Mouse (Mus musculus): ENCODE data around the gene Hagh. TPM values are rescaled to one million over a fixed set of nuclear protein-coding genes. Genes with fewer than 3 reads are reported as not detected.

Gene Hagh
- polyA plus RNA-seq, 1 experiment from 2014 or later: 46.6 TPM

DNA sequence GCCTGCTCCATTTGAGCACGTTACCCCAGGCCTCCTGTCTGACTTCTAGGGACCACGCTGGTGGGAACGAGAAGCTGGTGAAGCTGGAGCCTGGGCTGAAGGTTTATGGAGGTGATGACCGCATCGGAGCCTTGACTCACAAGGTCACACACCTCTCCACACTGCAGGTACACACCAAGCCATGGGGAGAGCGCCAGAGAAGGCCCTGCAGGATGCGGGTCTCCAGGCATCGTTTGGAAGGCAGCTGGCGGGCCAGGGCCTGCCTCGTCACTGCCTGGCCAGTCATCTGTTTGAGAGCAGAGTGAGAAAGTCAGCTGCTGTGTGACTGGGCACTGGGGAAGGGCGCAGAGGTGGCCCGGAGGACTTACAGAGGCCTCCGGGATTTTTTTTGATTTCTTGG is 16.6 kb downstream of the Hagh start:
- no peaks in the 10 kb centered on the region for H3K27me3 ChIP-seq (ENCODE audit: control insufficient read depth, insufficient read depth, low read length)
- peaks cover 14% of the 10 kb centered on the region for H3K36me3 ChIP-seq (ENCODE audit: control insufficient read depth, insufficient read depth, low read length)
- no peak overlapping the region for H3K4me2 ChIP-seq (replicated peaks; ENCODE audit: low read depth, low read length)
- no peak overlapping the region for H3K9ac ChIP-seq (ENCODE audit: low read depth, low read length)
- no peaks in the 10 kb centered on the region for H3K9me3 ChIP-seq (ENCODE audit: control insufficient read depth, low read length)
- no peak overlapping the region for H3K27ac ChIP-seq (ENCODE audit: low read depth, low read length)
- no peak overlapping the region for H3K4me3 ChIP-seq (ENCODE audit: low read length)
- no peaks in the 10 kb centered on the region for H3K4me1 ChIP-seq (ENCODE audit: control insufficient read depth, insufficient read depth, low read length)
- WGBS: 91% methylated on average over 13 of the region's 13 CpGs
- ATAC-seq (ENCODE audit: low FRiP score, low TSS enrichment): no peak

DNA sequence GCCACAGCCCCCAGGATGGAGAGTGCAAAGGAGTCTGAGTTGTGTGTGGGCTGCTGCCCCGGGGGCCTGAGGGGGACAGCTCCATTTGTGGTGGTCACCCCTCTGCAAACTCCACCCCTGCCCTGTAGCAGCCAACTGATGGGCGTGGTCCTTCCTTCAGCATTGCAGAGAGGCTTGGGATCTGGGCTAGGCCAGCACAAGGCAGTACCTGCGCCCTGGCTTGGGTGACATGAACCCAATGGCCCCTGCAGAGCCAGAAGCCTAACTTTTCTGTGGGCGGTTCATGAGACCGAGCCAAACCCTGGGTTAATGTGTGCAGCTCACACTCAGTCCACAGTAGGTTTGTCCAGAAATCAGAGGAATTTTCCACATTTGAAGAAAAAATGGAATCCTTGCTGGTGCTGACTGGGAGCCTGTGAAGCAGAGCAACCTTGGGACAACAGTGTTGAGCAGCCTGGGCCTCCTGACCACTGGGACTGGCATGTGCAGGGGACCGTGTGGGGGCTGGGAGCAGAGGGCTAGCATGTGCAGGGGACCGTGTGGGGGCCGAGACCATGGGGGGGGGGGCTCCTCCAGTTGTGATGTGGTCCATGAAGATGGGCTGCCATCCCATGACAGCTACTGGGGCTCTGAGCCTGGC is 18.0 kb downstream of the Hagh start:
- Histone ChIP-seq H3K27me3 (ENCODE audit: control insufficient read depth, insufficient read depth, low read length) (no peaks in the 10 kb centered on the region), H3K36me3 (ENCODE audit: control insufficient read depth, insufficient read depth, low read length) (peaks cover 19% of the 10 kb centered on the region), H3K9me3 (ENCODE audit: control insufficient read depth, low read length) (no peaks in the 10 kb centered on the region), H3K4me2 (replicated peaks; ENCODE audit: low read depth, low read length) (no peak overlapping the region), H3K4me3 (ENCODE audit: low read length) (no peak overlapping the region), H3K9ac (ENCODE audit: low read depth, low read length) (no peak overlapping the region), H3K4me1 (ENCODE audit: control insufficient read depth, insufficient read depth, low read length) (no peaks in the 10 kb centered on the region), H3K27ac (ENCODE audit: low read depth, low read length) (no peak overlapping the region)
- ATAC-seq (ENCODE audit: low FRiP score, low TSS enrichment): no peak
- 88% methylated on average over 8 of the region's 8 CpGs for WGBS

DNA sequence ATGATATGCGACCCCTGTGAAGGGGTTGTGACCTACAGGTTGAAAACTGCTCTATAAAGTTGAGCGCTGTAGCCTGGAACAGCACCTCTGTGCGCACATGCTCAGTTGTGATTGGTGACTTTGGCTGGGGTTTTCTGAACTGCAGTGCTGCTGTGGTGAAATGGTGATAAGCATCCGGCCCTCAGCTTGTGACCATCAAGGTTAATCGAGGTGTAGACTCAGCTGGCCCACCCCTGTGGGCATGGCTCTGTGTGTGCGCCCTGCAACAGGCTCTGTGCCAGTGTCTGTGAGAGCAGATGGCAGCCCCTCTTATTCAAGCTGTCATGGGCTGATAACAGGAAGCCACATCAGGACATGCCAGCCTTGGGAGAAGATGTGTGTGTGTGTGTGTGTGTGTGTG is 19.0 kb downstream of the Hagh start:
- ATAC-seq (ENCODE audit: low FRiP score, low TSS enrichment): no peak
- WGBS: 89% methylated on average over 6 of the region's 6 CpGs
- Histone ChIP-seq H3K4me2 (replicated peaks; ENCODE audit: low read depth, low read length) (no peak overlapping the region), H3K4me3 (ENCODE audit: low read length) (no peak overlapping the region), H3K4me1 (ENCODE audit: control insufficient read depth, insufficient read depth, low read length) (no peaks in the 10 kb centered on the region), H3K27me3 (ENCODE audit: control insufficient read depth, insufficient read depth, low read length) (no peaks in the 10 kb centered on the region), H3K36me3 (ENCODE audit: control insufficient read depth, insufficient read depth, low read length) (peaks cover 19% of the 10 kb centered on the region), H3K27ac (ENCODE audit: low read depth, low read length) (no peak overlapping the region), H3K9ac (ENCODE audit: low read depth, low read length) (no peak overlapping the region), H3K9me3 (ENCODE audit: control insufficient read depth, low read length) (no peaks in the 10 kb centered on the region)

DNA sequence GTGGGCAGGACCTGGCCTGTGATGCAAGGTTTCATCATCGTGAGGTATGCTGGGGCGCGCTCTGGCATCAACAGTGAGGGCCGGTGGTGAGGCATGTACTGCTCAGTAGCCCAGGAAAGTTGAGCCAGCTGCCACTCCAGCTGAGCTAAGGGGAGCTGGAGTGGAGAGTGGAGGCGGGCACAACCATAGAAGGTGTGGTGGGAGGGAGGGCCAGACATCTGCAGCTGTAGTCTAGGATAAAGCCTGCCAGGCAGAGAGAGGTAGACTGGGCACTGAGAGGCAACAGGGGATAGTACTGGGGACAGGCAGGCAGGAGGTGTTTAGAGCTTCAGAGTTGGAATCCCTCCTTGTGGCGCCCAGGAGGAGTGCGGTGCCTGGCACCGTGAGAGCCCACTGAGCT is 20.1 kb downstream of the Hagh start:
- WGBS: 91% methylated on average over 8 of the region's 8 CpGs
- Histone ChIP-seq H3K4me3 (ENCODE audit: low read length) (no peak overlapping the region), H3K4me1 (ENCODE audit: control insufficient read depth, insufficient read depth, low read length) (no peaks in the 10 kb centered on the region), H3K27ac (ENCODE audit: low read depth, low read length) (no peak overlapping the region), H3K27me3 (ENCODE audit: control insufficient read depth, insufficient read depth, low read length) (no peaks in the 10 kb centered on the region), H3K36me3 (ENCODE audit: control insufficient read depth, insufficient read depth, low read length) (peaks cover 20% of the 10 kb centered on the region), H3K4me2 (replicated peaks; ENCODE audit: low read depth, low read length) (no peak overlapping the region), H3K9ac (ENCODE audit: low read depth, low read length) (no peak overlapping the region), H3K9me3 (ENCODE audit: control insufficient read depth, low read length) (no peaks in the 10 kb centered on the region)
- ATAC-seq (ENCODE audit: low FRiP score, low TSS enrichment): no peak

DNA sequence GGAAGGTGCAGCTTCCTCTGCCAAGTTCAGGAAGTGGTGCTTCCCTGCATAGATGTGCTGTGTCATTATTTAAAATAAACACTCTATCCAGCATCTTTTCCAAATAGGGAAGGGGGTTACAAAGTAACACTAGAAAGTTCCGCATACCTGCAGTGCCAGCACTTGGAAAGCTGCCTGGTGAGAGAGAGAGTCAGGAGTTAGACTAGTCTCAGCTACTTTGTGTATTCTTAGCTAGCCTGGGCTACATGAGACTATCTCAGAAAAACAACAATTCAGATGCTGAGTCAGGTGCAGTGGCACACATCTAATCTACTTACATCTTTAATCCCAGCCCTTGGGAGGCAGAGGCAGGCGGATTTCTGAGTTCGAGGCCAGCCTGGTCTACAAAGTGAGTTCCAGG is 21.8 kb downstream of the Hagh start:
- no peak overlapping the region for H3K4me3 ChIP-seq (ENCODE audit: low read length)
- peaks cover 20% of the 10 kb centered on the region for H3K36me3 ChIP-seq (ENCODE audit: control insufficient read depth, insufficient read depth, low read length)
- H3K27me3 ChIP-seq (ENCODE audit: control insufficient read depth, insufficient read depth, low read length): no peaks in the 10 kb centered on the region
- H3K27ac ChIP-seq (ENCODE audit: low read depth, low read length): no peak overlapping the region
- WGBS: 96% methylated on average over 3 of the region's 3 CpGs
- no peak overlapping the region for H3K9ac ChIP-seq (ENCODE audit: low read depth, low read length)
- H3K4me1 ChIP-seq (ENCODE audit: control insufficient read depth, insufficient read depth, low read length): no peaks in the 10 kb centered on the region
- ATAC-seq (ENCODE audit: low FRiP score, low TSS enrichment): no peak
- no peak overlapping the region for H3K4me2 ChIP-seq (replicated peaks; ENCODE audit: low read depth, low read length)
- H3K9me3 ChIP-seq (ENCODE audit: control insufficient read depth, low read length): no peaks in the 10 kb centered on the region

DNA sequence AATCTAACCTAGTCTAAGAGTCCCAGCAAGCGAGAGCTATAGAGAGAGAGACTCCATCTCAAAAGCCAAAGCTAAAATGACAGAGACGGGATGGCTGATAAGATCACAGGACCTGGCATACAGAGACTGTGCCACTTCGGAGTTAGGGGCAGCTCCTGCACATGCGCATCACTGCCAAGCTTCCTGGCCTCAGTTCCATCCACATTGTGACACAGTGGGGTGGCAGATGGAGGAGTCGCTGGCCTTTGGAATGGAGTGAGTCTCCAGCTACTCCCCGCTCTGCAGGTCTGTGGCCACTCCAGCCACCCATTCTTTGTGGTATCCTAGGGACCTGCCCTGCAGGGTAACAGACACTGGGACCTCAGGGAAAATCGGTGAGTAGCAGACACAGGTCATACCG is 25.8 kb downstream of the Hagh start, which contains the start of gene Igfals:
Gene Igfals, plus strand, starts transcription at position 222 of the 400 bp plus-strand sequence.
- no peaks in the 10 kb centered on the region for H3K9me3 ChIP-seq (ENCODE audit: control insufficient read depth, low read length)
- no peak within 1 kb of the TSS for H3K4me2 ChIP-seq (replicated peaks; ENCODE audit: low read depth, low read length)
- no peak within 1 kb of the TSS for H3K9ac ChIP-seq (ENCODE audit: low read depth, low read length)
- no peak within 1 kb of the TSS for H3K4me3 ChIP-seq (ENCODE audit: low read length)
- H3K4me1 ChIP-seq (ENCODE audit: control insufficient read depth, insufficient read depth, low read length): no peaks in the 10 kb centered on the region
- peaks cover 20% of the 10 kb centered on the region for H3K36me3 ChIP-seq (ENCODE audit: control insufficient read depth, insufficient read depth, low read length)
- no peak for ATAC-seq (ENCODE audit: low FRiP score, low TSS enrichment)
- H3K27ac ChIP-seq (ENCODE audit: low read depth, low read length): no peak within 1 kb of the TSS
- H3K27me3 ChIP-seq (ENCODE audit: control insufficient read depth, insufficient read depth, low read length): no peaks in the 10 kb centered on the region
- 90% methylated on average over 8 of the region's 8 CpGs for WGBS

DNA sequence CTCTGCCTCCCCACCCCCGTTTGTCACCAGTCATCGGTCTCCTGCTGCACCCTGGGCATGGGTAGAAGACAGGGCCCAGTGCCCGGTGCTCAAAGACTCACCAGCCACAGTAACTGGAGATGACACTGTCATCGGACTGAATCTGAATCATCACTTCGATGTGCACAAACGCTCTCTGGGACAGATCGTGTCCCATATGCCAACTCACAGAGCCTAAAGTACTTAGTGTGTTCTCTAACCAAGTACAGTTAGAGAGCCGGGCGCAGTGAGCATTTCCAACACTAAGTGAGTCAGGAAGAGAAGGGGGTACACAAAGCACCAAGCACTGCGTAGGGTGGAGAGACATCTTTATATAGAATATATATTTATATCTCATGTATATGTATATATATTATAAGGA is 28.0 kb downstream of the Hagh start:
- 92% methylated on average over 10 of the region's 10 CpGs for WGBS
- no peak overlapping the region for H3K4me3 ChIP-seq (ENCODE audit: low read length)
- H3K4me1 ChIP-seq (ENCODE audit: control insufficient read depth, insufficient read depth, low read length): no peaks in the 10 kb centered on the region
- no peak overlapping the region for H3K4me2 ChIP-seq (replicated peaks; ENCODE audit: low read depth, low read length)
- no peaks in the 10 kb centered on the region for H3K27me3 ChIP-seq (ENCODE audit: control insufficient read depth, insufficient read depth, low read length)
- no peak overlapping the region for H3K9ac ChIP-seq (ENCODE audit: low read depth, low read length)
- ATAC-seq (ENCODE audit: low FRiP score, low TSS enrichment): no peak
- H3K36me3 ChIP-seq (ENCODE audit: control insufficient read depth, insufficient read depth, low read length): peaks cover 9% of the 10 kb centered on the region
- no peaks in the 10 kb centered on the region for H3K9me3 ChIP-seq (ENCODE audit: control insufficient read depth, low read length)
- no peak overlapping the region for H3K27ac ChIP-seq (ENCODE audit: low read depth, low read length)

DNA sequence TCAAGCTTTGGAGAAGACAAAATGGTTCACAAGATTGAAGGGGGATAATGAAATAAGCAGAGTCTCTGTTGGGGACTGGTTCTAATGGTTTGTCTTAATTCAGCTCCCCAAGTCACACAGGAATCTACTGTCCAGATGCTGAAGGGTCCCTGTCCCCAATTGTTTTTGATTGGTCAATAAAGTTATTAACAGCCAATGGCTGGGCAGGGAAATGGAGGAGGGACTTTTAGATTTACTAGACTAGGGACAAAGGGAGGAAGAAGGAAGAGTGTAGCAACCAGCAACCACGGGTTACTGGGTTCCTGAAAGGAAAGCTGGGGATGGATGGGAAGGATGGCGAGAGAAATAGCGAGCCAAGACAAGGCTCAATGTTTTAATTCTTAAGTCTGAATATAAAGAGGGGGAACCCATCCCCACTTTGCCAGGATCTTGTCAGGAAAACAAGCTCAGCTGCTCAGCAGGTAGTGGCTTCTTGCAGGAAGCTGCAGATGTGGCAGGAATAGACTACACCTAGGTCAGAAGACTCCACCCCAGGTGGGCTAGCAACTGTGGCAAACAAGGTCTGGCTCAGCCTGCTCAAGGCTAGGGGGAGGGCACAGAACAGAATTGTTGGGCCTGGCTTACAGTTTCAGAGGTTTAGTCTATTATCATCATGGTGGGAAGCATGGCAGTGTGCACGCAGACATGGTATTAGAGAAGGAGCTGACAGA is 33.9 kb downstream of the Hagh start:
- no peaks in the 10 kb centered on the region for H3K4me1 ChIP-seq (ENCODE audit: control insufficient read depth, insufficient read depth, low read length)
- no peaks in the 10 kb centered on the region for H3K27me3 ChIP-seq (ENCODE audit: control insufficient read depth, insufficient read depth, low read length)
- H3K4me3 ChIP-seq (ENCODE audit: low read length): no peak overlapping the region
- 49% methylated on average over 4 of the region's 4 CpGs for WGBS
- H3K27ac ChIP-seq (ENCODE audit: low read depth, low read length): no peak overlapping the region
- no peak overlapping the region for H3K4me2 ChIP-seq (replicated peaks; ENCODE audit: low read depth, low read length)
- no peak for ATAC-seq (ENCODE audit: low FRiP score, low TSS enrichment)
- no peak overlapping the region for H3K9ac ChIP-seq (ENCODE audit: low read depth, low read length)
- no peaks in the 10 kb centered on the region for H3K9me3 ChIP-seq (ENCODE audit: control insufficient read depth, low read length)
- no peaks in the 10 kb centered on the region for H3K36me3 ChIP-seq (ENCODE audit: control insufficient read depth, insufficient read depth, low read length)

DNA sequence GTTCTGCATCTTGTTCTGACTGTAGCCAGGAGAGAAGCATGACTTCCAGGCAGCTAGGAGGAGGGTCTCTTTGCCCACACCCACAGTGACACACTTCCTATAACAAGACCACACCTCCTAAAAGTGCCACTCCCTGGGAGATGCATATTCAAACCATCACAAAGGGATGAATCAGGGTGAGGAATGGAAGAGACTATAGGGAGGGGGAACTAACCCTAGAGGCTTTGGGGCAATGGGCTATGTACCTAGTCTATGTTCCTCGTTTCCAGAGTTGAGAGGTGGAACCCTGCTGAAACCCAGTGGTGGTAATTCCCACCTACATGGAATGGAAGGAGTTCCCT is 34.4 kb downstream of the Hagh start:
- no peaks in the 10 kb centered on the region for H3K36me3 ChIP-seq (ENCODE audit: control insufficient read depth, insufficient read depth, low read length)

More for the DNA sequence above, 34.4 kb downstream of the Hagh start:
- no peak overlapping the region for H3K4me3 ChIP-seq (ENCODE audit: low read length)
- H3K9ac ChIP-seq (ENCODE audit: low read depth, low read length): no peak overlapping the region
- no peak for ATAC-seq (ENCODE audit: low FRiP score, low TSS enrichment)
- no peaks in the 10 kb centered on the region for H3K27me3 ChIP-seq (ENCODE audit: control insufficient read depth, insufficient read depth, low read length)
- H3K4me1 ChIP-seq (ENCODE audit: control insufficient read depth, insufficient read depth, low read length): no peaks in the 10 kb centered on the region
- no peak overlapping the region for H3K4me2 ChIP-seq (replicated peaks; ENCODE audit: low read depth, low read length)
- no peak overlapping the region for H3K27ac ChIP-seq (ENCODE audit: low read depth, low read length)
- H3K9me3 ChIP-seq (ENCODE audit: control insufficient read depth, low read length): no peaks in the 10 kb centered on the region
- 40% methylated on average over 1 of the region's 1 CpGs for WGBS
